Mouse (Mus musculus) liver, embryonic 15.5 days (tissue): ENCODE data around the gene Dvl1. TPM values are rescaled to one million over a fixed set of nuclear protein-coding genes. Genes with fewer than 3 reads are reported as not detected.

ENCODE experiments used
- ATAC-seq: fragments of 200-750 bp; cut with Nextera tagmentation; 2 replicates; pipeline ENCODE4 v1.8.0; 2017; ENCODE audit warnings: moderate number of reproducible peaks, mild to moderate bottlenecking, moderate library complexity; ENCODE audit not compliant: insufficient read depth
- H3K27ac ChIP-seq: fragments of 300-500 bp; sonication (generic); replicated peaks from 2 replicates; pipeline ENCODE4 v1.5.1; 2015; ENCODE audit warnings: mild to moderate bottlenecking, inconsistent platforms
- H3K27me3 ChIP-seq: fragments of 300-500 bp; sonication (generic); 2 replicates; pipeline ENCODE4 v1.6.1; 2015; ENCODE audit warnings: mild to moderate bottlenecking, inconsistent platforms
- H3K36me3 ChIP-seq: fragments of 300-500 bp; sonication (generic); replicated peaks from 2 replicates; pipeline ENCODE4 v1.6.1; 2015; ENCODE audit warnings: moderate library complexity, mild to moderate bottlenecking, inconsistent platforms
- H3K4me1 ChIP-seq: fragments of 300-500 bp; sonication (generic); replicated peaks from 2 replicates; pipeline ENCODE4 v1.6.1; 2015; ENCODE audit warnings: inconsistent platforms
- H3K4me2 ChIP-seq: fragments of 300-500 bp; sonication (generic); 2 replicates; pipeline ENCODE4 v1.6.1; 2015; ENCODE audit warnings: moderate library complexity, mild to moderate bottlenecking, inconsistent platforms
- H3K4me3 ChIP-seq: fragments of 300-500 bp; sonication (generic); replicated peaks from 2 replicates; pipeline ENCODE4 v1.5.1; 2015; ENCODE audit warnings: mild to moderate bottlenecking, inconsistent platforms
- H3K9ac ChIP-seq: fragments of 300-500 bp; sonication (generic); 2 replicates; pipeline ENCODE4 v1.6.1; 2015; ENCODE audit warnings: moderate library complexity, mild to moderate bottlenecking, inconsistent platforms
- H3K9me3 ChIP-seq: fragments of 300-500 bp; sonication (generic); replicated peaks from 2 replicates; pipeline ENCODE4 v1.6.1; 2016; ENCODE audit warnings: inconsistent platforms
- WGBS: fragments of 180-500 bp; shearing (Covaris S2); methylation state at CpG from one replicate; pipeline ENCODE4 v1.1.7; 2015; ENCODE audit warnings: mixed read lengths; ENCODE audit not compliant: insufficient replicate concordance; 5-methylcytosine and 5-hydroxymethylcytosine counted together
- polyA plus RNA-seq: library from polyadenylated mRNA; unstranded; fragments of >200 nt; fragmentation: Nextera tagmentation; extraction: Ambion mirVana; gene quantifications from 2 replicates; pipeline ENCODE4 v1.2.1, GENCODE M21; 2015

Dvl1 gene
- polyA plus RNA-seq, 1 experiment from 2014 or later = 5.0 TPM

GRCm38 (mm10) chr4:155886330-155886729 is 39.1 kb downstream of the Dvl1 start:
- ATAC-seq = no peak
- Histone ChIP-seq H3K27ac (no peak overlapping the region), H3K36me3 (peaks cover 55% of the 10 kb centered on the region)

DNA sequence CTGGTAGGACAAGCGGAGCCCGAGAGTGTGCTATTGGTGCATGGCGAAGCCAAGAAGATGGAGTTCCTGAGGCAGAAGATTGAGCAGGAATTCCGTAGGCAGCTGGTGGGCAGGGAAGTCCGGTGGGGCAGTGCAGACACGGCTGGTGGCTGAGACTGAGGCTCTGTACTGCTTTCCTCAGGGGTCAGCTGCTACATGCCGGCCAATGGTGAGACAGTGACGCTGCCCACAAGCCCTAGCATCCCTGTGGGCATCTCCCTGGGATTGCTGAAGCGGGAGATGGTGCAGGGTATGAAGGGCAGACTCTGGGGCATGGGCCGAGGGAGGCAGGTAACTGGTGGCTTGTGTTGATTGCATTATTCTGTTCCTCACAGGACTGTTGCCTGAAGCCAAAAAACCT is 40.5 kb downstream of the Dvl1 start:
- Histone ChIP-seq H3K36me3 (peaks cover 55% of the 10 kb centered on the region), H3K27ac (no peak overlapping the region), H3K27me3 (no peaks in the 10 kb centered on the region), H3K9ac (no peak overlapping the region), H3K9me3 (no peaks in the 10 kb centered on the region), H3K4me1 (peaks cover 21% of the 10 kb centered on the region), H3K4me2 (no peak overlapping the region), H3K4me3 (no peak overlapping the region)
- no peak for ATAC-seq
- 82% methylated on average over 10 of the region's 10 CpGs for WGBS

More at GRCm38 (mm10) chr4:155886330-155886729, 39.1 kb downstream of the Dvl1 start:
- Histone ChIP-seq H3K4me3 (no peak overlapping the region), H3K4me1 (peaks cover 14% of the 10 kb centered on the region), H3K27me3 (no peaks in the 10 kb centered on the region), H3K9ac (no peak overlapping the region), H3K9me3 (no peaks in the 10 kb centered on the region), H3K4me2 (no peak overlapping the region)
- 81% methylated on average over 5 of the region's 5 CpGs for WGBS

- H3K9ac ChIP-seq = no peak overlapping the region
- H3K27ac ChIP-seq = no peak overlapping the region
- no peak for ATAC-seq
- H3K4me1 ChIP-seq = peaks cover 26% of the 10 kb centered on the region
- no peak overlapping the region for H3K4me3 ChIP-seq
- H3K4me2 ChIP-seq = no peak overlapping the region
- no peaks in the 10 kb centered on the region for H3K27me3 ChIP-seq
- WGBS = 95% methylated on average over 9 of the region's 9 CpGs
- peaks cover 55% of the 10 kb centered on the region for H3K36me3 ChIP-seq
- no peaks in the 10 kb centered on the region for H3K9me3 ChIP-seq
Measured at GRCm38 (mm10) chr4:155888181-155888580, 41.0 kb downstream of the Dvl1 start.

DNA sequence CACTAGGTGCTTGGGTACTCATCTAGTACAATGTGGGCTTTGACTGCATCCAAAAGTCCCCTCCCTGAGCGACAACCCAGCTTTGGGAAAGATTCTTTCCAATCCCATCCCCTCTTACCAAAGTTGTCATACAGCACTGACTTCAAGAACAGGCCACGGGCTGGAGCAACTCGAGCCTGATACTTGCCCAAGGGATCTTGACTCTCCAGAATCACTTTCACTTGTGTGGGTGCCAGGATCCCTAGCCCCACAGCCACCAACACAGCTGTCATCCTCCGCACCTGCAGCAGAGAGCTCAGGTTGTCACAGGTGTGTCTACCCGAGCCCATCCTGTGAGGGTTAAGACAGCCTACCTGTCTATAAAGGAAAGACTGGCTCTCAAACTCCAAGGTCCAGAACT is 42.1 kb downstream of the Dvl1 start:
- no peak overlapping the region for H3K9ac ChIP-seq
- H3K27ac ChIP-seq = no peak overlapping the region
- WGBS = 80% methylated on average over 5 of the region's 5 CpGs
- H3K4me3 ChIP-seq = no peak overlapping the region
- H3K4me2 ChIP-seq = no peak overlapping the region; the same call in 1 of the 2 replicates
- H3K36me3 ChIP-seq = peaks cover 55% of the 10 kb centered on the region
- no peaks in the 10 kb centered on the region for H3K9me3 ChIP-seq
- H3K4me1 ChIP-seq = peaks cover 38% of the 10 kb centered on the region
- H3K27me3 ChIP-seq = no peaks in the 10 kb centered on the region
- ATAC-seq = no peak

DNA sequence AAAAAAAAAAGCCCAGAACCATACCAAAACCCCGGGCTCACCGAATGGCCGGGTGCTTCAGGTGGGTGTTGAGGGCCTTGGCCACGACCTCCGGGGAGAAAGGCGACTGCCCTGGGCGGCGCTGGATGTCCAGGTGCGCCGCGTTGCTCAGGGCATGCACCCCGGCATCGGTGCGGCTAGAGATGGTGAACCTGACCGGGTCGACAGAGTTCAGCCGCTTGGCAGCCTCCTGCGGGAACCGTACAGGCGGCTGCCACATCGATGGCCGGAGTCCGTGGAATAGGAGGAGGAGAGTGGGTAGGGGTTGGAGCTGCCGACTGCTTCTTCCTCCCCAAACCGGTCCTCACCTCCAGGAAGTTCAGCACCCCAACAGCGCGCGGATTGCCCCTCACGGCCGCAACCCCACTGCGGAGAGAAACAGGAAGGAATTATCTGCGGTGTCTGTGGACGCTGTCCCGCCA is 43.8 kb downstream of the Dvl1 start:
- Histone ChIP-seq H3K27me3 (no peaks in the 10 kb centered on the region), H3K27ac (0 out of 2 replicates have a peak overlapping the region, but pooled peaks have one; percentile 2), H3K4me2 (peak overlapping the region; percentile 100), H3K9ac (peak overlapping the region; percentile 64), H3K4me3 (peak overlapping the region; percentile 92), H3K4me1 (peaks cover 53% of the 10 kb centered on the region), H3K36me3 (peaks cover 44% of the 10 kb centered on the region), H3K9me3 (no peaks in the 10 kb centered on the region)
- ATAC-seq = no peak
- under 1% methylated on average over 34 of the region's 34 CpGs for WGBS

DNA sequence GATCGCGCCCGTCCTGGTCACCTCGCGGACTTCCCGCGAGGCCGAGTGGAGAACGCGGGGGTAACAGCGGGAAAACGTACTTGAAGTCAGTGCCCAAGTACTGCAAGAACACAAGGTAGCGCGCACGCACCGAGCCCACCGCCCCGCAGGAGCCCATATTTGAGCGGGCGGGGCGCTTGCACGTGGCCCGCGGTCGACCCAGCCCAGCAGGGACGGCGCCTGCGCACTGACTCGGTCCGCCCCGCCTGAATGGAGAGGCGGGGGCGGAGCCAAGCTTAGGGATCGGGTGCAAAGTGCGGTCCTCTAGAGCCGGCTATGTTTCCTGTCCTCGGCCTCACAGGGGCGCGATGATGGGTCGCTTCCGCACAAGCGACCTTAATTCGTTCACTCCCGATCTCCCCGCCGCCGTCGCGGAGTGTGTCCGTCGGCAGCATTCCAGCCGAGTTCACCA is 44.4 kb downstream of the Dvl1 start, which contains the start of the genes Pusl1 and Acap3:
Pusl1 (minus strand) TSS at position 231 of the 451 bp plus-strand sequence.
Acap3 (plus strand) TSS at position 272 of the 451 bp plus-strand sequence.
- peaks cover 44% of the 10 kb centered on the region for H3K36me3 ChIP-seq
- H3K4me1 ChIP-seq = peaks cover 53% of the 10 kb centered on the region
- peak within 1 kb of the TSS; percentile 91 for H3K9ac ChIP-seq
- ATAC-seq = peak; percentile 86
- H3K4me3 ChIP-seq = peak within 1 kb of the TSS; percentile 92
- under 1% methylated on average over 52 of the region's 52 CpGs for WGBS
- H3K27me3 ChIP-seq = no peaks in the 10 kb centered on the region
- no peaks in the 10 kb centered on the region for H3K9me3 ChIP-seq
- H3K27ac ChIP-seq = peak within 1 kb of the TSS; percentile 95
- H3K4me2 ChIP-seq = peak within 1 kb of the TSS; percentile 100

GRCm38 (mm10) chr4:155892017-155892416 is 44.8 kb downstream of the Dvl1 start:
- H3K36me3 ChIP-seq = peaks cover 44% of the 10 kb centered on the region
- H3K4me1 ChIP-seq = peaks cover 53% of the 10 kb centered on the region
- no peaks in the 10 kb centered on the region for H3K9me3 ChIP-seq
- H3K27me3 ChIP-seq = no peaks in the 10 kb centered on the region
- peak; percentile 91 for ATAC-seq
- H3K4me3 ChIP-seq = peak overlapping the region; percentile 92
- WGBS = under 1% methylated on average over 56 of the region's 56 CpGs
- H3K9ac ChIP-seq = peak overlapping the region; percentile 91
- peak overlapping the region; percentile 100 for H3K4me2 ChIP-seq
- H3K27ac ChIP-seq = peak overlapping the region; percentile 95

- no peaks in the 10 kb centered on the region for H3K27me3 ChIP-seq
- H3K27ac ChIP-seq = peak overlapping the region; percentile 95
- peak overlapping the region; percentile 91 for H3K9ac ChIP-seq
- peak overlapping the region; percentile 92 for H3K4me3 ChIP-seq
- no peaks in the 10 kb centered on the region for H3K9me3 ChIP-seq
- peaks cover 53% of the 10 kb centered on the region for H3K4me1 ChIP-seq
- peak; percentile 16 for ATAC-seq
- peak overlapping the region; percentile 100 for H3K4me2 ChIP-seq
- H3K36me3 ChIP-seq = peaks cover 40% of the 10 kb centered on the region
- WGBS = 3% methylated on average over 37 of the region's 37 CpGs
Measured at GRCm38 (mm10) chr4:155892438-155893211, 45.4 kb downstream of the Dvl1 start.

- ATAC-seq = no peak
- 68% methylated on average over 8 of the region's 8 CpGs for WGBS
- no peaks in the 10 kb centered on the region for H3K27me3 ChIP-seq
- peaks cover 39% of the 10 kb centered on the region for H3K36me3 ChIP-seq
- peak overlapping the region; percentile 92 for H3K4me3 ChIP-seq
- H3K4me2 ChIP-seq = peak overlapping the region; percentile 100
- no peaks in the 10 kb centered on the region for H3K9me3 ChIP-seq
- peak overlapping the region; percentile 77; the same call in 1 of the 2 replicates for H3K27ac ChIP-seq
- H3K4me1 ChIP-seq = peaks cover 53% of the 10 kb centered on the region
- H3K9ac ChIP-seq = peak overlapping the region; percentile 91; the same call in 1 of the 2 replicates
Measured at GRCm38 (mm10) chr4:155893212-155893690, 46.0 kb downstream of the Dvl1 start.

DNA sequence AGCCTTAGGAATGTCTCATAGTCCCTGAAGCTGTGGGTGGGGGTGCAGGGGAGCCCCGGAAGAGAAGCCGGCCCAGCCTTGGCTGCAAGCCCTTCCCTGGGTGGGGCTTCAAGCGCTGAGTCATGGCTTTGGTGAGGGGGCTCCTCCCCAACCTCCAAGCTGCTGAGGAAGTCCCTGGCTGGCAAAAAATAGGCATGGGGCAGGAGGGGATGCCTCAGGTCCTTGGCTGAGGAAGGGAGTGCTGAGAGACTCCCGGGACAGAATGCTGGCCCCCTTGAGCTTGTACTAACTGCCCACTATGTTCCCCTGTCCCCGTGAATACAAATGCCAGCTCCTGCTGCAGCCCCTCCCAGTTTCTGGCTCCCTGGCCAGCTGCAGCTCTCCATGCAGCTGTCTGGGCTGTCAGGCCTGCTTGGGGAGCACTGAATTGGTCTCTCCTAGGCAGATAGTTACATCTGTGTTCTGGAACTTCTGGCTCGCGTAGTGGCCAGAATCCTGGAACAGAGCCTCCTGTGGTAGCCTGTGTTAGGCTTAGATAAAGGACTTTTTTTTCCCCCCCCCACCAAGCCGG is 47.2 kb downstream of the Dvl1 start:
- H3K27ac ChIP-seq = peak overlapping the region; percentile 77
- peak overlapping the region; percentile 100 for H3K4me2 ChIP-seq
- H3K4me1 ChIP-seq = peaks cover 53% of the 10 kb centered on the region
- no peaks in the 10 kb centered on the region for H3K27me3 ChIP-seq
- no peaks in the 10 kb centered on the region for H3K9me3 ChIP-seq
- 10% methylated on average over 8 of the region's 8 CpGs for WGBS
- ATAC-seq = peak; percentile 33
- H3K9ac ChIP-seq = peak overlapping the region; percentile 35; the same call in 1 of the 2 replicates
- peaks cover 39% of the 10 kb centered on the region for H3K36me3 ChIP-seq
- peak overlapping the region; percentile 92 for H3K4me3 ChIP-seq

DNA sequence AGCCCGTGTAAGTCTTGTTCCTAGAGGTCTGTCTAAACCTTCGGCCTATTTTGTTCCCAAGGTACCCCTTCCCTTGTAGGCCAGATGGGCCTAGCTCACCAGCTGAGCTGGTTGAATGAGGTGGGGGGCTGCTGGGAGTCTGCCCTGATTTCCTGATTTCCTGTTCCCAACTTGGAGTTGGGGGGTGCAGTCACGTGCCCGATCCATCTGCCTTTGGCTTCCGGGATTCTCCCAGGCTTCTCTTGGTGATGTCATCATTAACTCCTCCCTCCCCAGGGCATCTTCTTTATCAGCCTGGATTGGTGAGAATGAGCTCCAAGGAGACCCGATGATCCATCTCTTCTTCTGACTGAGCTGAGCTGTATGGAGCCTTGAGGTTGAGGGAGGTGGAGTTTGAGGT is 48.0 kb downstream of the Dvl1 start:
- no peak for ATAC-seq
- Histone ChIP-seq H3K27ac (peak overlapping the region; percentile 77), H3K4me2 (peak overlapping the region; percentile 100), H3K36me3 (peaks cover 39% of the 10 kb centered on the region), H3K4me1 (peaks cover 51% of the 10 kb centered on the region), H3K9ac (no peak overlapping the region), H3K9me3 (no peaks in the 10 kb centered on the region), H3K27me3 (no peaks in the 10 kb centered on the region), H3K4me3 (no peak overlapping the region)
- 59% methylated on average over 6 of the region's 6 CpGs for WGBS
